Mouse (Mus musculus) cerebellum, adult 2 months (tissue): Measurements from ENCODE around the gene Alg9.

Source experiments
- CTCF ChIP-seq: fragments of 200-500 bp; IDR thresholded peaks from 2 replicates; pipeline ENCODE4 v1.5.1; 2011; ENCODE audit warnings: low read depth, mild to moderate bottlenecking, control low read depth, low read length, moderate library complexity, borderline replicate concordance; ENCODE audit not compliant: insufficient read depth
- POLR2A ChIP-seq: fragments of 200-500 bp; IDR thresholded peaks from 2 replicates; pipeline ENCODE4 v1.6.1; 2011; ENCODE audit warnings: low read length, control low read depth, borderline replicate concordance; ENCODE audit not compliant: insufficient read depth

- TF ChIP-seq CTCF (peak; percentile 60; the same call in 1 of the 2 replicates), POLR2A (no peak)
Observed at GRCm38 (mm10) chr9:50849249-50849648, 74.4 kb downstream of the Alg9 start.
